19 mouse cellular contexts compared by ENCODE assay signal in the genomic region with DNA sequence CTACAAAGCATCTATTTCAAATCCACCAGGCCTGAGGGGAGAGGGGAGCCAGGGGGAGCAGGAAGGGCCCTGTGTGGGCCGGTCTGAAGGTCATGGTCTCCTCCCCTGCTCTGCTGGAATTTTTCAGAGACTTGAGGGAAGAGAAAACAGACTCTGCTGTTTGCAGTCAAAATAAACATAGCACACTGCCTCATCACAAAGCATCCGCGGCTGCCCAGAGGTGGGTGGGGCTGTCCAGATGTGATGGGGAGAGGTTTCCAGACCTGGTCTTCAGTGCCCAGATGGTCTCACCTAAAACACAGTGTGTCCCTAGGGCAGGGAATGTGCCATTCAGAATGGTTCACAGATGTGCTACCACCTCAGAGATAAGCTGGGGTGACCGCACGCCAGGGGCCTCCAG. TPM values are rescaled to one million over a fixed set of nuclear protein-coding genes. Genes with fewer than 3 reads are reported as not detected.
A peak's percentile ranks its signal among the peaks of the same experiment; 100 is the strongest.
DNase-seq lines count a peak whose midpoint lies in the region; ATAC-seq and TF ChIP-seq lines count a peak whose summit lies in the region.
"Had no signal": no experiment of that assay in that cellular context is flagged by ENCODE, and none has a peak within 500 bp of the region (broad histone marks: within the 10 kb centered on the region; RNA-seq: fewer than 3 reads in every experiment).

No protein-coding gene starts in this region.

- no peak for DNase-seq in hindbrain, postnatal 0 days (ENCODE audit: low spot score)
- DNase-seq in midbrain, postnatal 0 days (ENCODE audit: low spot score) = no peak
- DNase-seq in embryonic facial prominence, embryonic 10.5 days (ENCODE audit: low spot score) = no peak
- DNase-seq in thymus, postnatal 36 days = no peak
- DNase-seq: cerebellum, adult 9-10 months; gastrocnemius, postnatal 10 days; heart, adult 18-20 months; kidney, postnatal 14 days; lung, adult 2 months; right cerebral cortex, postnatal 25 days; thymus, postnatal 14 days had no signal

- H3K4me1 ChIP-seq in hindbrain, postnatal 0 days (ENCODE audit: insufficient read depth, low read length) = no peaks in the 10 kb centered on the region
- H3K4me1 ChIP-seq in hindbrain, embryonic 12.5 days = peaks cover 30% of the 10 kb centered on the region
- peaks cover 39% of the 10 kb centered on the region for H3K4me1 ChIP-seq in midbrain, embryonic 13.5 days (replicated peaks)
- no peaks in the 10 kb centered on the region for H3K4me1 ChIP-seq in midbrain, postnatal 0 days (ENCODE audit: insufficient read depth, low read length)
- H3K4me1 ChIP-seq in embryonic facial prominence, embryonic 10.5 days = peaks cover 26% of the 10 kb centered on the region
- H3K4me1 ChIP-seq in embryonic fibroblast, embryonic 13.5 days (ENCODE audit: control insufficient read depth, insufficient read depth, low read length) = peaks cover 10% of the 10 kb centered on the region; the same call in 1 of the 2 replicates

- 0 out of 2 replicates have a peak overlapping the region, but pooled peaks have one; percentile 27 for H3K27ac ChIP-seq in hindbrain, postnatal 0 days
- H3K27ac ChIP-seq in hindbrain, embryonic 12.5 days = no peak overlapping the region; the same call in 1 of the 2 replicates
- H3K27ac ChIP-seq in midbrain, embryonic 13.5 days = peak overlapping the region; percentile 32; the same call in 1 of the 2 replicates
- no peak overlapping the region for H3K27ac ChIP-seq in midbrain, postnatal 0 days (ENCODE audit: low read depth, low read length)
- H3K27ac ChIP-seq in embryonic facial prominence, embryonic 10.5 days (replicated peaks) = peak overlapping the region; percentile 74; the same call in 1 of the 2 replicates
- peak overlapping the region; percentile 53 for H3K27ac ChIP-seq in embryonic fibroblast, embryonic 13.5 days (ENCODE audit: insufficient read depth, low read length)
- H3K27ac ChIP-seq: hindbrain, embryonic 15.5 days; macrophage; stomach, postnatal 0 days had no signal

- H3K4me3 ChIP-seq in hindbrain, postnatal 0 days (ENCODE audit: low read length) = no peak overlapping the region
- no peak overlapping the region for H3K4me3 ChIP-seq in hindbrain, embryonic 12.5 days
- no peak overlapping the region for H3K4me3 ChIP-seq in midbrain, embryonic 13.5 days (replicated peaks)
- H3K4me3 ChIP-seq in midbrain, postnatal 0 days (ENCODE audit: low read depth, low read length) = no peak overlapping the region
- no peak overlapping the region for H3K4me3 ChIP-seq in embryonic facial prominence, embryonic 10.5 days
- H3K4me3 ChIP-seq in embryonic fibroblast, embryonic 13.5 days (ENCODE audit: insufficient read depth, low read length) = no peak overlapping the region
- H3K4me3 ChIP-seq: erythroblast, embryonic 14.5 days; hindbrain, embryonic 15.5 days had no signal

- H3K36me3 ChIP-seq in hindbrain, postnatal 0 days (ENCODE audit: insufficient read depth, low read length) = peaks cover 60% of the 10 kb centered on the region
- peaks cover 82% of the 10 kb centered on the region for H3K36me3 ChIP-seq in hindbrain, embryonic 12.5 days
- H3K36me3 ChIP-seq in midbrain, embryonic 13.5 days = peaks cover 74% of the 10 kb centered on the region
- H3K36me3 ChIP-seq in midbrain, postnatal 0 days (ENCODE audit: insufficient read depth, low read length) = peaks cover 57% of the 10 kb centered on the region
- peaks cover 97% of the 10 kb centered on the region for H3K36me3 ChIP-seq in embryonic facial prominence, embryonic 10.5 days (replicated peaks)

- no peak overlapping the region for H3K4me2 ChIP-seq in hindbrain, postnatal 0 days (ENCODE audit: low read depth, low read length)
- no peak overlapping the region for H3K4me2 ChIP-seq in hindbrain, embryonic 12.5 days (replicated peaks)
- H3K4me2 ChIP-seq in midbrain, embryonic 13.5 days (replicated peaks) = no peak overlapping the region
- H3K4me2 ChIP-seq in midbrain, postnatal 0 days (ENCODE audit: low read depth, low read length, poor library complexity, severe bottlenecking) = no peak overlapping the region
- H3K4me2 ChIP-seq: hindbrain, embryonic 15.5 days had no signal

- H3K9ac ChIP-seq in hindbrain, postnatal 0 days (replicated peaks; ENCODE audit: low read length) = no peak overlapping the region
- H3K9ac ChIP-seq in hindbrain, embryonic 12.5 days = no peak overlapping the region
- H3K9ac ChIP-seq in midbrain, embryonic 13.5 days (replicated peaks) = no peak overlapping the region
- no peak overlapping the region; the same call in 1 of the 2 replicates for H3K9ac ChIP-seq in midbrain, postnatal 0 days (replicated peaks; ENCODE audit: low read length, poor library complexity, severe bottlenecking)
- H3K9ac ChIP-seq: hindbrain, embryonic 15.5 days had no signal

- H3K27me3 ChIP-seq in hindbrain, postnatal 0 days (ENCODE audit: insufficient read depth, low read length) = no peaks in the 10 kb centered on the region
- H3K27me3 ChIP-seq in hindbrain, embryonic 12.5 days = no peaks in the 10 kb centered on the region
- no peaks in the 10 kb centered on the region for H3K27me3 ChIP-seq in midbrain, embryonic 13.5 days
- H3K27me3 ChIP-seq in midbrain, postnatal 0 days (ENCODE audit: insufficient read depth, low read length) = no peaks in the 10 kb centered on the region
- no peaks in the 10 kb centered on the region for H3K27me3 ChIP-seq in embryonic facial prominence, embryonic 10.5 days (replicated peaks; ENCODE audit: low read depth, poor library complexity, severe bottlenecking)
- H3K27me3 ChIP-seq: hindbrain, embryonic 15.5 days had no signal

- no peak for TF ChIP-seq CTCF in hindbrain, postnatal 0 days (IDR thresholded peaks at IDR 0.05; ENCODE audit: low read depth)
- no peak for TF ChIP-seq CTCF in midbrain, postnatal 0 days (IDR thresholded peaks at IDR 0.05)
- TF ChIP-seq CTCF in embryonic fibroblast, embryonic 13.5 days (IDR thresholded peaks at IDR 0.05; ENCODE audit: borderline replicate concordance, insufficient read depth, low read length) = no peak

- WGBS in hindbrain, postnatal 0 days = 69% methylated on average over 5 of the region's 5 CpGs
- WGBS in hindbrain, embryonic 12.5 days = 59% methylated on average over 5 of the region's 5 CpGs
- 70% methylated on average over 5 of the region's 5 CpGs for whole genome bisulfite sequencing in midbrain, embryonic 13.5 days
- WGBS in midbrain, postnatal 0 days = 86% methylated on average over 5 of the region's 5 CpGs
- 61% methylated on average over 5 of the region's 5 CpGs for WGBS in embryonic facial prominence, embryonic 10.5 days

- no peaks in the 10 kb centered on the region for H3K9me3 ChIP-seq in hindbrain, postnatal 0 days (ENCODE audit: low read length)
- no peaks in the 10 kb centered on the region for H3K9me3 ChIP-seq in hindbrain, embryonic 12.5 days (replicated peaks)
- no peaks in the 10 kb centered on the region for H3K9me3 ChIP-seq in midbrain, embryonic 13.5 days
- no peaks in the 10 kb centered on the region for H3K9me3 ChIP-seq in midbrain, postnatal 0 days (ENCODE audit: low read length)
- no peaks in the 10 kb centered on the region for H3K9me3 ChIP-seq in embryonic facial prominence, embryonic 10.5 days
- H3K9me3 ChIP-seq: hindbrain, embryonic 15.5 days had no signal

- TF ChIP-seq POLR2A in embryonic fibroblast, embryonic 13.5 days (IDR thresholded peaks at IDR 0.05; ENCODE audit: low read depth, low read length) = no peak

- ATAC-seq in hindbrain, postnatal 0 days = no peak
- ATAC-seq in hindbrain, embryonic 12.5 days (ENCODE audit: low FRiP score) = no peak
- no peak for ATAC-seq in midbrain, embryonic 13.5 days
- ATAC-seq in midbrain, postnatal 0 days (ENCODE audit: low FRiP score) = no peak
- ATAC-seq: intestine, postnatal 0 days had no signal

RNA-seq across cellular contexts. Expression of a gene that starts 43.4 kb away (rescaled TPM):
- total RNA-seq in hindbrain, postnatal 0 days (2014; rRNA removed) = 9.8 and 14.2 TPM in 2 replicates
- 7.4 and 7.5 TPM in 2 replicates for polyA plus RNA-seq in hindbrain, postnatal 0 days (2015; fragmentation: Nextera tagmentation; extraction: Ambion mirVana)
- 25.0 and 34.1 TPM in 2 replicates for polyA plus RNA-seq in hindbrain, embryonic 12.5 days (2016; fragmentation: Nextera tagmentation; extraction: Ambion mirVana)
- 4.9 and 5.1 TPM in 2 replicates for polyA plus RNA-seq in midbrain, embryonic 13.5 days (2015; fragmentation: Nextera tagmentation; extraction: Ambion mirVana)
- total RNA-seq in midbrain, postnatal 0 days (2014; rRNA removed) = 6.1 and 10.6 TPM in 2 replicates
- 7.2 and 8.6 TPM in 2 replicates for polyA plus RNA-seq in midbrain, postnatal 0 days (2015; fragmentation: Nextera tagmentation; extraction: Ambion mirVana)
- polyA plus RNA-seq in embryonic facial prominence, embryonic 10.5 days (2016; fragmentation: Nextera tagmentation; extraction: Ambion mirVana) = 5.1 and 6.9 TPM in 2 replicates
- 1.2 and 7.7 TPM in 2 replicates for polyA plus RNA-seq in embryonic fibroblast, embryonic 13.5 days (2011; ENCODE audit: insufficient read length, low read depth, missing spikeins)
- polyA plus RNA-seq: erythroblast, embryonic 14.5 days; macrophage had no signal

Comparison
In these comparisons a context has a peak if more than half of its experiments do, and no peak if none do; other contexts are left out.
1. H3K27ac ChIP-seq: peak in hindbrain, postnatal 0 days (single experiment), midbrain, embryonic 13.5 days (single experiment), embryonic facial prominence, embryonic 10.5 days (single experiment) and embryonic fibroblast, embryonic 13.5 days (single experiment); none in hindbrain, embryonic 12.5 days (single experiment) and midbrain, postnatal 0 days (single experiment).